Mouse (Mus musculus) cortical plate, adult 2 months (tissue): Measurements from ENCODE around the gene Rhbdd2.

Source experiments
- CTCF ChIP-seq: fragments of 200-500 bp; IDR thresholded peaks from 2 replicates; pipeline ENCODE4 v1.5.1; 2011; ENCODE audit warnings: mild to moderate bottlenecking, control low read depth, low read length; ENCODE audit not compliant: insufficient read depth; ENCODE audit errors: extremely low read depth
- POLR2A ChIP-seq: fragments of 200-500 bp; IDR thresholded peaks from 2 replicates; pipeline ENCODE4 v1.6.1; 2011; ENCODE audit warnings: mild to moderate bottlenecking, low read length, control low read depth; ENCODE audit not compliant: insufficient read depth; ENCODE audit errors: extremely low read depth

DNA sequence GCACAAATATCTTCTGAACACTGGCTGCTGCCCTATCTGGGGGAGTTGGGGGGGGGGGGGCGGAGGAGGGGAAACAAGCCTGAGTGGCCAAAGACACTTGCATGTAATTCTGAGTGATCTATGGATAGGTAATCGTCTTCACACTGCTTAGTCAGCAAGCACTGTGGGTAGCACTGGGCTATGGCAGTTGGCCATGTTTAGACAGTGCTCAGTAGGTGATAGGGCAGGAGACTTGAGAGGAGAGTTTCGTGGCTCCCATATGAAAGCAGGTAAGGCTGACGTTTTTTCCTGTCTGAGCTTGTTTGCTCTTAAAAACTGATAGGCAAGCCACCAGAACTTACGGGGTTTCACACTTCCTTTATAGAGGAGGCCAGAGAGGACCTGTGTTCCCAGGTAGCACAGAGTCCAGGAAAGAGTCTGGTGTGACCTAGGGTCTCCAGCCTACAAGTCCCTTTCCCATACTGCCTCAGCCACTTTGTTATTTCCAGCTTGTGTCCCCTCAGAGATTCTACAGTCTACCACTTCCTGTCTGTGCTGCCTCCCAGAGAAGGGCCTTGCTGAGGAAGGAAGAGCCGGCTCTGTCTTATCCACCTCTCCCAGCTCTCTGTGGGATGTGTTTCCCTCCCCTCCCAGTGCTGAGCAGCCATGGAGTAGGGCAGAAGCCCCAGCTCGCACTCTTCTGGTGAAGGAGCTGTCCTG is 7.5 kb downstream of the Rhbdd2 start:
- TF ChIP-seq POLR2A (no peak), CTCF (no peak)
